Mouse (Mus musculus) heart, adult 2 months (tissue): ENCODE measurements around the gene Schip1.

Experiments
- CTCF ChIP-seq: fragments of 200-600 bp; IDR thresholded peaks from 2 replicates; pipeline ENCODE4 v1.8.1; 2022; ENCODE audit warnings: antibody characterized with exemption, mild to moderate bottlenecking, moderate library complexity
- EP300 ChIP-seq: fragments of 200-500 bp; IDR thresholded peaks from 2 replicates; pipeline ENCODE4 v1.6.1; 2011; ENCODE audit warnings: low read depth, low read length, control low read depth; ENCODE audit not compliant: insufficient read depth
- POLR2A ChIP-seq: fragments of 200-500 bp; IDR thresholded peaks from 2 replicates; pipeline ENCODE4 v1.6.1; 2011; ENCODE audit warnings: mild to moderate bottlenecking, low read depth, low read length, control low read depth; ENCODE audit not compliant: insufficient read depth

DNA sequence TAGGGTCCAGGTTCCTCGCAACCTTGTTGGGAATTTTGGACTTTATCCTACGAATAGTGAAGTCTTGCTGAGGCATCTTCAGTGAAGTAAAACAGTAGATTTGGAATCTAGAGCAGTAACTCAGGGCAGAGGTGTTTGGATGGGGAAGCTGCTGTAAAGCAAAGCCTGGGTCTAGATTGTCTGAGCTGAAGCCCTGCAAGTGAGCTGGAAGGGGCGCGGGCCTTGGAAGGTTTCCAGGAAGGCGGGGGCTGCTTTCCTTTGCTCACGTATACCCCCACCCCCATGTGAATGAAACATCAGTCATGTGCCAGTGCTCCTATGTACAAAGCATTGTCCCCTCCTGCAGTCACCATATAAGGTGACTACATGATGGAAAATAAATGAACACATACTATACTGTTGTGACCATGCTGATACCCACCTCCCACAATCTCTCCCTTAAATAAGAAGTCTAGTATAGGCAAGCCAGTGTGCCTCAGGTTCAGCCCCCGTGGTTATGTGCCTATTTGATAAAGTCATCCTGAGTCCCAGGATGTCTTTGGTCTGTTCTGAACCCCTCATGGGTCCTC lies 470.6 kb downstream of the Schip1 start:
- no peak for TF ChIP-seq CTCF
- no peak for TF ChIP-seq POLR2A
- no peak for TF ChIP-seq EP300
